Mouse (Mus musculus) cerebellum, postnatal 36 days (tissue): Measurements from ENCODE around the gene Dnm2.

Experiments
- DNase-seq, 2 experiments: peaks; one replicate each; pipeline ENCODE4 v3.0.0; 2021 to 2022; ENCODE audit warnings: mixed read lengths in 2 of 2

The Dnm2 gene

DNA sequence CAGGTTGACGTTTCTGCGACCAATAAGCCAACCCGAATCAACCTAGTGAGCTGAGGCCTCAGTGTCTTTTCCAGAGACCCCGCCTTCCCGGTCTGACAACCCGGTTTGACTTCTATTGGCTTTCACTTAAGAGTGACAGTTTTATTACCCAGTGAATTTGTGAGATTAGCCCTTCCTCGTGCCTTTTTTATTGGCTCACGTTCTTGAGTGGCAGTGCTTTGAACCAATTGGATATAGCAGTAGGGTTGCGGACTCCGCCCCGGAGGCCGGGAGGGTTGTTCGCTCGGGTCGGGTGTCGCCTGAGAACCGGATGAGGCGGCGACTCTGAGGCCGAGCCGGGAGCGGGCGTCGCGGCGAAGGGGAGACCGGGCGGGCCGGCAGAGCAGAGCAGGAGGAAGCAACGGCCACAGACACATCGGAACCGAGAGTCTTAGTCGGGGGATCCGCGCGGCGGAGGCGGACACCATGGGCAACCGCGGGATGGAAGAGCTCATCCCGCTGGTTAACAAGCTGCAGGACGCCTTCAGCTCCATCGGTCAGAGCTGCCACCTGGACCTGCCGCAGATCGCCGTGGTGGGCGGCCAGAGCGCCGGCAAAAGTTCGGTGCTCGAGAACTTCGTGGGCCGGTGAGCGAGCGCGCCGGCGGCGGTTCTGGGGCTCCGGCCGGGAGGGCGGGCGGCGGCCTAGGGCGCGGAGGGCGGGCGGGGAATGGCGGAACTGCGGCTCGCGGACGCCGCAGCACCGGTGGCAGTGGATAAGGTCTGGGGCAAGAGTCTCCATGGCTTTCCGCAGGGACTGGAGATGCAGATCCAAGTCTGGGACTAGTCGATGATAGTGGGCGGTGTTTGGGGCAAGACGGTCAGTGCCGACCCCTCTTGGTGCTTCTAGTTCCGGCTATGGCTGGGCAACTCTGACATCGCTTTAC is at the start of gene Dnm2:
Gene Dnm2 (plus strand): TSS at position 278 of the 925 bp plus-strand sequence.
- peak; percentile 97 to 99 for DNase-seq

DNA sequence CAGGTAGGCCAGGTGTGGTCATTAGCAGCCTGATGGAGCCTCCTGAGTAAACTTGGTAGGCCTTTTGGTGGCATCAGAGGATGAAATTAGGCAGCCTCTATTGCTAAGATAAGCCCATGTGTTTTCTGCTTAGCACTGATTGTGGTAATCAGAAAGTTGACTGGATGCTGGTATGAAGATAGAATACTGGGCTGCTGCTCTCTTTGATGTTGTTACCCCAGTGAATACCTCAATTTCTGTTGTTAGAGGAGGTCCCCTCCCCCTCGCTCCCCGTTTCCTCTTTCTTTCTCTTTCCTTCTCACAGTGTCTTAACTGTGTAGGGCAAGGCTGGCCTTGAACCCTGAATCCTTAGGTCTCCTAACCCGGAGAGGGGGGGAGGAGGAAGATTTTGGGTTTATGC is 45.5 kb upstream of the Dnm2 start:
- no peak for DNase-seq

DNA sequence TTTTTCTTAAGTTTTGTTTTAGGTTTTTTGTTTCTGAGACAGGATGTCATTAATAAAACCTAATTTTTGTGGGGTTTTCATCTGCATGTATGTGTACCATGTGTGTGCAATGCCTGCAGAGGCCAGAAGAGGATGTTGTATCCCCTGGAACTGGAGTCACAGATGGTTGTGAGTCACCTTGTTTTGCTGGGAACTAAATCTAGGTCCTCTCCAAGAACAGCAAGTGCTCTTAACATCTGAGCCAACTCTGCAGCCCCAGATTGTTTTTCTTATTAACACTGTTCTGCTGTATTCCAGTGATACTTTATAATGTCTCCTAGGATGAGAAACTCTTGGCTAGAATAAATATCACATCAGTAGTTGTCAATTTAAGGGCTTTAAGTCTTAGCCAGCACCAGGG is 43.8 kb upstream of the Dnm2 start:
- no peak for DNase-seq

DNA sequence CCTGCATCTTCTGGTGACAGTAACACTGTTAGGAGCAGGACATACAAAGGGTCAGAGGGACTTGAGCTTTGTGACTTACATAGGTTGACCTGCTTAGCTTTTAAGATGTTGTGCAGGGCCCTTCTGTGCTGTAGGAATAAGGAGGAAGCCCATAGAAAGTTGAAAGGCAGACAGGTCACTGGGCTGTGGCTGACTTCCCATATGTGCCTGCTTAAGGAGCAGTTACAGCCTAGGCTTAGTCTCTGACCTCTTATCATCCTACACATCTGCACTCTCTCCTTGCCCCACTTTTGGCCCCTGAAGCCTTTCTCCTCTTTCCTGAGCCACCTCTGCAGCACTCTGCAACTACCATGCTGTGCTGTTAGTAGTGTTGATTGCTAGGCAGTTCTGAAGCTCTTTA is 40.7 kb upstream of the Dnm2 start:
- no peak for DNase-seq

DNA sequence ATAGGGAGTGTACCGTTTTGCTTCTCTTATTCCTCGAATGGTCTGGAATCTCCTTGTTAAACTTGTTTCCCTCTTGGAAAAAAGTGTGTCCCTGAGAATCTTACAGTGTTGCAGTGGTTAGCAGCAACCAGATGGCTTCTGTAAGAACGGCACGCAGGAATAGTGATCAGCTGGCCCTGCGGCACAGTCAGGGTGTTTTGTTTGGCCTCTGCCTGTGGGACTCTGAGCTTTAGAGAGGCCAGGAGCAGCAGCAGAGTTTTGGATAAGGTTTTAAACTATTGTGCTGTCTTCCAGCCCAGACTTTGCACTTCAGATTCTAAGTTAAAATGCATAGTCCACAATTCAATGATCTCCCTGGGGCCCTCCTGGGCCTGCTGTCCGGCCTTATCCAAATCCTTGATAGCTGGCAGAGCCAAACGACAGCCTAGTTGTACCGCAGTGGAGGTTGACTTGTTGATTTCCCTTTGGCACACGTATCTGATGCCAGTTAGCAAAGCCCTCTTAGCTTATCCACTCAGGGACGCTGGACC is 32.0 kb upstream of the Dnm2 start:
- no peak for DNase-seq

DNA sequence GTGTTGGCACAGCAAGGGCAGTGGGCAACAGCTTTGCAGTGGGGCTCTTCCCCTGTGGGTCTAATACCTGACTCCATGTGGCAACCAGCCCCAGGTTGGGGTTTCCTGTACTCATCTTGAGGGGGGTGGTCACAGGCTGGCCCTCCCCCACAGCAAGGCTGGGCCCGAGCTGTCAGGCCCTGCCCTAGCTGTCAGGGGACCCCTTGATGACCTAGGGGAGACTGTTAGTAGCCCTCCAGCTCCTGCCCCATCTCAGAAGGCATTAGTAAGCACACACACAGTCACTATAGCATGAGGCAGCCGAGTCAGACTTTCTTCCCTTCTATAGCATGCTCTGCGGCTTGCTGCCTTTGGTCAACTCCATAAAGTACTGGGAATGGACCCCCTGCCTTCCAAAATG is 29.0 kb upstream of the Dnm2 start:
- no peak for DNase-seq

DNA sequence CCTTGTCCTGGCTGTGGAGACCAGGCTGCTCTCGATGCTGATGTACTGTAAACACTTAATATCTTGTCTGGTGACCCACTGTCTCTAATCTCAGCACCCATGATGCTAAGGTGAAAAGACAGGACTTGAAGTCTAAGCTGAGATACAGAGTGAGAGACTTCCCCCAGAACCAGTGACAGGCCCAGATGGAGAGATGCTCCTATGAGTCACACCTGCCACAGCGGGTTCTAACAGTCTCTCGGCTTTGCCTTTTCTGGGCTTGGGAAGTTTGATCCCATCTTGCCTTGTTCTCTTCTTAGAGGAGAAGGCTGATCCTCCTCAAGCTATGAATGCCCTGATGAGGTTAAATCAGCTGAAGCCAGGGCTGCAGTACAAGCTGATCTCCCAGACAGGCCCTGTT is 27.5 kb upstream of the Dnm2 start:
- DNase-seq: no peak

DNA sequence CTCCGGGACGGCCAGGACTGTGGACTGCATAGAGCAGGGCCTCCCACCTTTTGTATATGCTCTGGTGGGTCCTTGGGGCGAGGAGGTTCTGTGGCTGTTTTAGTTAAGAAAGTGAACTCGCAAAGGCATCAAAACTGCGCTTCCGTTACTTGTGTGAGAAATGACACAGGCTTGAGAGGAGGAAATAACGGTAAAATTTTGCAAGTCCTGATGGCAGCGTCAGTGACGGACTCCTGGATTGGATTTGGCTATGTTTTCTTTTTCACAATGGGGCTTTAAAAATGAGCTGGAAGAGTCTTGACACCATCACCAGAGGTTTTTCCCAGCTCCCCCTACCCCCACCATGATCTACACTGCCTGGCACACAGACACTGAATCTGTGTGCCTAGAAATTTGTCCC is 23.7 kb upstream of the Dnm2 start:
- DNase-seq: no peak

DNA sequence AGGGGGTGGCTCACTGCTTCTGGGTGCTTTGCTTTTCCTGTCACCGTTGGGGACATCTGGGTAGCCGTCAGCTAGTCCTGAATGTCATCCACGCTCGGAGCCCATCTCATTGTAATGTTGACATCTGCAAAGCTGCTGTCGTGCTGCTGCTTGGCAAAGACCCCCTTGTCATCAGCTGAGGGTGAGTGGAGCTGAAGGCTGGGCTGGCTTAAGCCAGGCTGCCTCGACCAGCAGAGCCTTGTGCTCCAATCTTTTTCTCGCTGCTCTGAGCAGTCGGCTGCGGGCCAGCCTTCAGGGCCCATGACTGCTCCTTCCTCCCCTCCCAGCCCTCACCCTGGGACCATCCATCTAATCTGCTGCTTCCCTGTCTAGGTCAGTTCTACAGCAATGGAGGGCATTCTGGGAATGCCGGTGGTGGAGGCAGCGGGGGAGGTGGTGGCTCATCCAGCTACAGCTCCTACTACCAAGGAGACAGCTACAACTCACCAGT is 21.9 kb upstream of the Dnm2 start:
- DNase-seq: no peak

DNA sequence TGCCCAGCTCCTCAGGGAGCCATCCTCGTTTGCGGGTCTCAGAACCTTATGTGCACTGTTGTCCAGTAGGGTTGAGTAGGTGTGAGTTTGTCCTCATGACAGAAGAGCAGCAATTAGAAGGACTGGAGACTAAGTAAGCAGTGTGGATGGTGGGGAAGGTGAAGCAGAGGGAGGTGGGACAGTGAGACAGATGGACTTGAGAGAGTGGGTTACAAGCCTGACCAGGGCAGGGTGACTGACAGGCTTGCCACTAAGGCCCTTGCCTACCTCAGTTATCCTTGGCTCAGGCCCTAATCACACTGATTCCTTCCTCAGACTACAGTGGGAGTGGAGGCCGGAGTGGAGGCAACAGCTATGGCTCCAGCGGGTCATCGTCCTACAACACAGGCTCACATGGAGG is 21.0 kb upstream of the Dnm2 start:
- no peak for DNase-seq

DNA sequence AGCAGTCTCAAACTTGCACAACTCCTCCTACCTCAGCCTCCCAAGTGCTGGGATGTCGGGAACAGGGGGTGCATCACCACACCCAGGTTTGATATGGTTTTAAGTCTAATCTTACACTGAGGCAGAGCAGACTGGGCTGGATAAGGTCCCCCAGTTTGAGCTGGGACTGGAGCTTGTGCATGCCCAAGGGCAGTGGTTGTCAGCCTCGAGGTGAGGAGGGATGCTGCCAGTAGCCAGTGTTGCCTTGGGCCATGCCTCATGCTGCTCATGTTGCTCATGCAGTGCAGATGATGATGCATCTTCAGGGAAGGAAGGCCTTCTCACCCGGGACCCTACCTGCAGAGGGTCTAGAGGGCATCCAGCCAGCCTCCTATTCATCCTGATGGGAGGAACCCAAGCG is 19.2 kb upstream of the Dnm2 start:
- no peak for DNase-seq

DNA sequence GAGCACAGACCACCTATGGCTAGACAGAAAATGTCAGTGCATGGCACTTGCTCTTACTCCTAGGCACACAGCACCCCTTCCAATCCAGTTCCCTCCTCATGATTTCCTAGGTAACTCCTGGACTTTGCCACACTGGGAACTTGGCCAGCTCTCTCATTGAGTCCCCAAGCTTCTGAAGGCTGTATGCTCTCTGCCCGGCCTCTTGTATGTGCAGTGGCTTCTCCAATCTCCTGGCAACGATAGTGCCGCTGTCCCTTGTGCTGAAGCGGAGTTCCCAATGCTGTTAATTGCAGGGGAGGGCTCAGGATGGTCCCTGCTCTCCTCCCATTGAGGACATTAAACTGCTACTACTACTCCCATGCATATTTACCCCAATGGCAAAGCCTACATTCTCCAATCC is 16.8 kb upstream of the Dnm2 start:
- DNase-seq: no peak

DNA sequence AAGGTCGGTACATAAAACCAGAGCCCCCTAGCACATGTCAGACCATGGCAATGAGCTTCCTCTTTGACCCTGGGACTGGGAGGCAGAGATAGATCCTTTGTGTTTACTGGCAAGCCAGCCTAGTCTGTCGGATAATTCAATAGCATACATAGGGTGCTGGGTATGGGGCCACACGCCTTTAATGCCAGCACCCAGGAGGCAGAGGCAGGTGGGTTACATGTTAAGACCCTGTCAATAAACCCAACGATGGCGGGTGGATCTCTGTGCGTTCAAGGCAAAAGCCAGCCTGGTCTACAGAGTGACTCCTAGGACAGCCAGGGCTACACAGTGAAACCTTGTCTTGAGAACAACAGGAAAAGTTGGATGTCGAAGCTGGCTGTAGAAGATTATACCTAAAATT is 16.1 kb upstream of the Dnm2 start:
- no peak for DNase-seq

DNA sequence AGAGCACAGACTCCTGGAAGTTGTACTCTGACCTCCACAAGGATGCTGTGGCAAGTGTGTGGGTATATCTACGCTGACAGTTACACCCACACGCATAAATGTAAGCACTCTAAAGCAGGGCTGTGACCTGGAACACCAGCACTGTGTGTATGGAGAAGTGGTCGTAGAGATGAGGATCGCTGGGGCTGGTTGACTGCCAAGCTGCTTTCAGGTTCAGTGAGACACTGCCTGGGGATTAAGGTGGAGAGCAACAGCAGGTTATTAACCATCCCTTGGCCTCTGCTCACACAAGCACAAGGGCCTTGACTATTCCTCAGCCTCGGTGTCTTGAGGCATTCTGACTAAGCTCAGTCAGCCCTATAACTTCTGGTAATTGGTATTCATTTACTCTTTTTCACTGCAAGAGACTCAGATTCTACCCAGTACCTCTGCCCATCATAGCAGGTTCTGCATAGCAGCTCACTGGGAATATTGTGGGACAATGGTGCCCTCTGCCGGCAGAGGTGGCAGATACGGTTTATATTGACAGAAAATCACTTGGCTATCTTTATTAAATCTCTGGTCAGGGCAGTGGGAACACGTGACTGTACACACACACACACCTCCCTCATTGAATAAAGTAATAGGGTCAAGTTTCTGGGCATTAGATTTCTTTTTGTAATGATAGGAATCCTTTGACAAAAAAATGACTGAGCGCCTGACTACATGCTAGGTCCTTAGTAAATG is 15.0 kb upstream of the Dnm2 start:
- DNase-seq: peak; percentile 86 to 92

DNA sequence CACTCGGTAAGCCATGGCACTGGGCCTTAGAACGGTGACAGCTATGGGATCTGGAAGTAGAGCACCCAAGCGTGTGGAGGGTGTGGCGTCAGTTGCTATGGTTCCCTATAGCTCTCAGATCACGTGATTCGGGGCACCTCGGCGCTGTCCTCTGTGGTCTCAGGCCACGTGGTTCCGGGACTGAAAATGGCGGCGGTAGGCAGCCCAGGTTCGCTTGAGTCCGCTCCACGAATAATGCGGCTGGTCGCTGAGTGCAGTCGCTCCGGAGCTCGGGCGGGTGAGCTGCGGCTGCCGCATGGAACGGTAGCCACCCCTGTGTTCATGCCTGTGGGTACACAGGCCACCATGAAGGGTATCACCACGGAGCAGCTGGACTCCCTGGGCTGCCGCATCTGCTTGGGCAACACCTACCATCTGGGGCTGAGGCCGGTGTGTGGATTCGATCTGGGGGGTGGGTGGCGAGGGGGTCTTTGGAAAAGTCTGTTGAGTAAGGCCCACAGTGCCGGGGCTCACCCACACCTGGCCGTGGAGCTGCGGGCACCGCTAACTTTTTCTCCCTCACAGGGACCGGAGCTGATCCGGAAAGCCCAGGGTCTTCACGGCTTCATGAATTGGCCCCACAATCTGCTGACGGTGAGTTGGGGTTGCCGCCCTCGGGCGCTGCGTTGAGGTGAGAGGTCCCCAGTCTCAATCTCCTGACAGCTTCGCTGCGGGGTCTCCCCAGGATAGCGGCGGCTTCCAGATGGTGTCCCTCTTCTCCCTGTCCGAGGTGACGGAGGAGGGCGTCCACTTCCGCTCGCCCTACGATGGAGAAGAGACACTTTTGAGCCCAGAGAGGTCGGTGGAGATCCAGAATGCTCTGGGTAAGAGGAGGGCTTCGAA is 12.8 kb upstream of the Dnm2 start, which contains the start of gene Qtrt1:
Gene Qtrt1 (plus strand): TSS at position 169 of the 882 bp plus-strand sequence.
- DNase-seq: peak; percentile 81

DNA sequence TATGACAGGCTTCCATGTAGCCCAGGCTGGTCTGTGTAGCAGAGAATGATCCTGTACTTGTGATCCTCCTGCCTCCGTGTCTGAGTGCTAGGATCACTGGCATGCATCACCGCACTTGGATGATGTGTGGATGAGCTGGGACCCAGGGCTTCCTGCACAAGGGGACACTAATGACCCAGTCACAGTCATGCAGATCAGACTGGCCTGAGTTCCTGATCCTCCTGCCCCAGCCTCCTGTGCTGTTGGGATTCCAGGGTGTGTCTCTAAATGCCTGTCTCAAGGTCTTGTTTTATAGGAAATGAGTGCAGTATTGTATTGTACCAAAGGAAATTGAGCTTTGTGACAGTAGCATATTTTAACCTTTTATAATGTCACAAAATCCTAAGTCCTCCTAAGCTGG is 6.8 kb upstream of the Dnm2 start:
- no peak for DNase-seq

DNA sequence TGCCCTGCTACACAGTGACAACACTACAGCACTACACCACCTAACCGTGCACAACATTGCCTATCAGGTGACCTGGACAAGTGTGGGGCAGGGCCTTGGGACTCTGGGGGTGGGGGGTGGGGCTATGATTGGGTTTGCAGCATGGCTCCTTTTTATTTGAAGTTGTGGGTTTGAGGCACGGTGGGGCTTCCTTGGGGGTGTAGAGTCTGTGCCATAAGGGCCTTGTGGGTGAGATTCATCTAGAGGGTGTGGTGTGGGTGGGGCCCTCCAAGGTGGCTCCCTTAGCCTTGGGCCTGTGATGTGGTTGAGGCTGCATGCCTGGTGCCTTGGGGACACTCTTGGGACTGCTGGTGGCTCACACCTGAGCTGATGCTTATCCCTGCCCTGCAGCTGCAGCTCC is 5.1 kb upstream of the Dnm2 start:
- no peak for DNase-seq

DNA sequence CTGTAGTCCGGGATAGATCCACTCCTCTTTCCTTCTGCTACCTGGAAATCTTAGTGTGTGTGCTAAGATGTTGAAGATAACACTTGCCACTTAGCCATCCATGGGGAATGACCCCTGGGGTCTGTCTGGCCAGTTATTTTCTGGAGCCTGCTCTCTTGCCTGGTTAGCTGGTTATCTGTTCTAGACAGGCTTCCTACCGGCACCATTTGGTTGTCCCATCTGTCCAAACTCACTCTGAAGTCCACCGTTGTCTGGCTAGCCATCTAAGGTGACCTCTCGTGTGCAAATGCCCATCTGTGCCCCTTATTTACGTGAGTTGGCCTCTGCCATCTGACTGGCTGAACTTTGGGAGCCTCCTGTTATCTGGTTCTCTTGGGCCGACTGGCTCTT is 843 bp downstream of the Dnm2 start:
- peak; percentile 45 to 56 for DNase-seq

DNA sequence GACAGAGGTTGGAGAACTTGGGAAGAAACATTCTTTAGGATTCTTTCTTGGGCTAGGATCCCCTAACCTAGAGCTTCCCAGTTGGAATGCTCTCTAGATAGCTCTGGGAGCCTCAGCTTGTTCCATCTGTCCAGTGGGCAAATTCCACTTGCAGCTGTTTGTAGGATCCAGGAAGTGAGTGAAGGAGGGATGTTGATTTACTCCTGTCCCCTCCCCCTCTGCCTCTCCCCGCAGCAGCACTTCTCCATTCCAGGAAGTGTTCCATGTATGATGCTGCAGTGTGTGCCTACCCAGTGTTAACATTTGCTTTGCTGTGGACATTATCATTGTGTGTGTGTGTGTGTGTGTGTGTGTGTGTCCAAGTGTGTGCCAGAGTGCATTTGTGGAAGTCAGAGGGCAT is 1.3 kb downstream of the Dnm2 start:
- DNase-seq: no peak

DNA sequence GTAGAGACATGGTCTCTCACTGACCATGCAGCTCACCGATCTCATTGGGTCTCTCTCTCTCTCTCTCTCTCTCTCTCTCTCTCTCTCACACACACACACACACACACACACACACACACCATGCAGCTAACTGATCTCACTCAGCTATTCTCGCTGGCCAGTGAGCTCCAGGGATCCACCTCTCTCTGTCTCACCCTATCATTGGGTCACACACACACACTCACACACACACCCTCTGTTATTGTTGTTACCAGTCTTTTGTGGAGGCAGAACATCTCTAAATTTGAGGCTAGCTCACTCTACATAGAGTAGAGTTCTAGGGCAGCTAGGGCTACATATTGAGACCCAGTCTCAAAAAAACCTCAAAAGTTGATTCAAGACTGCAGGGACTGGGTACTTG is 1.8 kb downstream of the Dnm2 start:
- DNase-seq: no peak

DNA sequence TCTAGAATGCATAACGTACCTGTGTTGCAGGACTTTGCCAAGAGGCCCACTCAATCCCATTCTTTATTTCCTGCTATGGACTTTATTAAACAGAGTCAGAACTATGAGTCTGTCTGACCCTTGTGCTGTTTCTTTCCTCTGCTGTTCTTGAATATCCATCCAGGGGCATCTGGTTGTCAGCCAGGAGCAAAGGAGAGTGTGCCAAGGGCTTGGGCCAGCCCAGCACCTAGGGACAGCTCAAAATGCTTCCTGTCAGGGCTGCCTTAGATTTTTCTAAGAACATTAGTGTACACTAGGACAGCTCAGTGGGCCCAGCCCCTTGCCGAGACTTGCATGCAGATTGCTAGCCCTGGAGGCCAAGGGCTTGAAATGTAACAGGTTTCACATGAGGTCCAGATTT is 3.1 kb downstream of the Dnm2 start:
- peak; percentile 63 to 66 for DNase-seq

DNA sequence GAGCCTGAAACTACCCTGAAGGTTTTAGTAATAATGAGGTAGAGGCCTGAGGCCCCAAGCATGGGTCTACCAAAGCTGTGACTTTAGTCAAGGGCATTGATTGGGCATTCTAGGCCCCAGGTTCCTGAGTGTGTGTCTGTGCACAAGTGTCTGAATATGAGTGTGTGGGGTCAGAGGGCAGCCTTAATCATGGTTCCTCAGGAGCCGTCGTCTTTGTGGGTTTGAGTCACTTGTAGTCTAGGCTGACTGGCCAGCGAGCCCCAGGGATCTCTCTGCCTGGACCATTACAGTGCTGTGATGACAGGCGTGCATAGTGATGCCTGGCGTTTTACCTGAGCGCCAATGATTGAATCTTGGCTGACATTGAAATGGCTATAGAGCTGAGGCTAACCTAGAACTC is 3.5 kb downstream of the Dnm2 start:
- no peak for DNase-seq

DNA sequence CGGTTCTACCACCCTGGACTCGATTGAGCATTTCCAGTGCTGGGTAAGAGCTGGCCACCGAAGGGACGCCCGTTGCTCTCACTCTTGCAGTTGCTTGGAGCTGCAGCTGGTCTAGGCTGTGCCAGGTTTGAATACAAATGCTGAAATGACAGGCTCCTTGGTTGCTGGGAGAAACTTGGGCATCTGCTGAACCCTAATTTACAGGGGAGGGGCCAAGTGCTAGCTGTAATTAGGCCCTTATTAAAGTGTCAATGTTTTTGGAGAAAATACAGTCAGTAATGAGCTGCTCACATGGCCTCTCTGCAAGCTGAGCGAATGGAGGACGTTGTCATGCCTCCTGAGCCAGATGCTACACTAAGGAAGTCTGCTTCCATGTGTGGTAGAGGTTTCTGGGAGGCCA is 6.0 kb downstream of the Dnm2 start:
- DNase-seq: no peak
